Mouse (Mus musculus) A20 (cell line): Measurements from ENCODE around the gene Gm20521.

Source experiments
- DNase-seq: peaks from one replicate; pipeline ENCODE4 v3.0.0-alpha.2; 2011; ENCODE audit warnings: low read depth, low spot score

The Gm20521 gene

GRCm38 (mm10) chr14:54883154-54884021, at the start of gene Gm20521, which contains the start of gene Bcl2l2:
TSS of gene Gm20521 (plus strand) at chr14:54883441.
TSS of gene Bcl2l2 (plus strand) at chr14:54883377.
- no peak for DNase-seq

GRCm38 (mm10) chr14:54843461-54843860, 39.8 kb upstream of the Gm20521 start:
- DNase-seq, result peak; percentile 69

GRCm38 (mm10) chr14:54855726-54856125, 27.5 kb upstream of the Gm20521 start:
- DNase-seq, result no peak

GRCm38 (mm10) chr14:54856703-54857102, 26.5 kb upstream of the Gm20521 start:
- no peak for DNase-seq

- no peak for DNase-seq
These were observed 25.4 kb upstream of the Gm20521 start for GRCm38 (mm10) chr14:54857891-54858290.

GRCm38 (mm10) chr14:54860511-54860910, 22.7 kb upstream of the Gm20521 start:
- DNase-seq, result peak; percentile 65

GRCm38 (mm10) chr14:54863501-54864312, 19.5 kb upstream of the Gm20521 start:
- DNase-seq, result peak; percentile 93

GRCm38 (mm10) chr14:54864313-54865036, 18.8 kb upstream of the Gm20521 start:
- DNase-seq, result no peak

GRCm38 (mm10) chr14:54865626-54866025, 17.6 kb upstream of the Gm20521 start:
- no peak for DNase-seq

- DNase-seq, result no peak
These were observed 17.0 kb upstream of the Gm20521 start for GRCm38 (mm10) chr14:54866268-54866667.

GRCm38 (mm10) chr14:54866936-54867335, 16.3 kb upstream of the Gm20521 start:
- peak; percentile 53 for DNase-seq

GRCm38 (mm10) chr14:54868026-54868425, 15.2 kb upstream of the Gm20521 start:
- DNase-seq, result no peak

- DNase-seq, result no peak
These were observed 12.4 kb upstream of the Gm20521 start, which contains the start of gene Homez for GRCm38 (mm10) chr14:54870861-54871260. TSS of gene Homez (minus strand) at chr14:54870961.

- DNase-seq, result no peak
These were observed 9.1 kb upstream of the Gm20521 start for GRCm38 (mm10) chr14:54874165-54874564.

- no peak for DNase-seq
These were observed 7.2 kb upstream of the Gm20521 start for GRCm38 (mm10) chr14:54875844-54876538.

- DNase-seq, result peak; percentile 96
These were observed 6.6 kb upstream of the Gm20521 start for GRCm38 (mm10) chr14:54876539-54877047.

- DNase-seq, result peak; percentile 90
These were observed 6.1 kb upstream of the Gm20521 start, which contains the start of gene Ppp1r3e for GRCm38 (mm10) chr14:54877048-54877715. TSS of gene Ppp1r3e (minus strand) at chr14:54877550.

- no peak for DNase-seq
These were observed 926 bp downstream of the Gm20521 start for GRCm38 (mm10) chr14:54884022-54884712.

GRCm38 (mm10) chr14:54885309-54885708, 2.1 kb downstream of the Gm20521 start:
- DNase-seq, result no peak

GRCm38 (mm10) chr14:54892200-54892599, 9.0 kb downstream of the Gm20521 start, which contains the start of gene Pabpn1:
TSS of gene Pabpn1 (plus strand) at chr14:54892500.
- no peak for DNase-seq
